Mouse (Mus musculus) neural tube, embryonic 13.5 days (tissue): ENCODE measurements around the gene Fancc. TPM values are rescaled to one million over a fixed set of nuclear protein-coding genes. Genes with fewer than 3 reads are reported as not detected.

Experiments
- ATAC-seq: fragments of 200-750 bp; cut with Nextera tagmentation; 2 replicates; pipeline ENCODE4 v1.8.0; 2017; ENCODE audit warnings: low read depth, mild to moderate bottlenecking, moderate TSS enrichment, moderate library complexity
- H3K27ac ChIP-seq: fragments of 300-500 bp; sonication (generic); replicated peaks from 2 replicates; pipeline ENCODE4 v1.5.1; 2015; ENCODE audit warnings: moderate library complexity, mild to moderate bottlenecking, inconsistent platforms
- H3K27me3 ChIP-seq: fragments of 300-500 bp; sonication (generic); 2 replicates; pipeline ENCODE4 v1.6.1; 2015; ENCODE audit warnings: mild to moderate bottlenecking, inconsistent platforms
- H3K36me3 ChIP-seq: fragments of 300-500 bp; sonication (generic); 2 replicates; pipeline ENCODE4 v1.6.1; 2015; ENCODE audit warnings: mild to moderate bottlenecking, inconsistent platforms
- H3K4me1 ChIP-seq: fragments of 300-500 bp; sonication (generic); replicated peaks from 2 replicates; pipeline ENCODE4 v1.6.1; 2015; ENCODE audit warnings: inconsistent platforms
- H3K4me2 ChIP-seq: fragments of 300-500 bp; sonication (generic); 2 replicates; pipeline ENCODE4 v1.6.1; 2015; ENCODE audit warnings: inconsistent platforms, mild to moderate bottlenecking, moderate library complexity
- H3K4me3 ChIP-seq: fragments of 300-500 bp; sonication (generic); 2 replicates; pipeline ENCODE4 v1.5.1; 2015; ENCODE audit warnings: mild to moderate bottlenecking, inconsistent platforms
- H3K9ac ChIP-seq: fragments of 300-500 bp; sonication (generic); 2 replicates; pipeline ENCODE4 v1.6.1; 2015; ENCODE audit warnings: moderate library complexity, mild to moderate bottlenecking, inconsistent platforms
- H3K9me3 ChIP-seq: fragments of 300-500 bp; sonication (generic); 2 replicates; pipeline ENCODE4 v1.6.1; 2016; ENCODE audit warnings: inconsistent platforms
- WGBS: fragments of 180-500 bp; shearing (Covaris S2); methylation state at CpG from one replicate; pipeline ENCODE4 v1.1.7; 2015; 5-methylcytosine and 5-hydroxymethylcytosine counted together
- polyA plus RNA-seq: library from polyadenylated mRNA; unstranded; fragments of >200 nt; fragmentation: Nextera tagmentation; extraction: Ambion mirVana; gene quantifications from 2 replicates; pipeline ENCODE4 v1.2.1, GENCODE M21; 2015

Gene Fancc
- polyA plus RNA-seq, 1 experiment from 2014 or later = 15.3 TPM

GRCm38 (mm10) chr13:63262168-63262957 lies 234.7 kb downstream of the Fancc start:
- Histone ChIP-seq H3K9me3 (no peaks in the 10 kb centered on the region), H3K27ac (no peak overlapping the region), H3K4me2 (no peak overlapping the region), H3K4me3 (no peak overlapping the region), H3K4me1 (peaks cover 34% of the 10 kb centered on the region), H3K9ac (no peak overlapping the region), H3K36me3 (0 out of 2 replicates have a peak, but pooled peaks cover 8% of the 10 kb centered on the region), H3K27me3 (no peaks in the 10 kb centered on the region)
- WGBS = 84% methylated on average over 1 of the region's 1 CpGs
- ATAC-seq = no peak

- ATAC-seq = no peak
- no peaks in the 10 kb centered on the region for H3K9me3 ChIP-seq
- WGBS = 95% methylated on average over 3 of the region's 3 CpGs
Measured at GRCm38 (mm10) chr13:63261676-63262075, 235.4 kb downstream of the Fancc start.

GRCm38 (mm10) chr13:63260753-63261631 lies 236.1 kb downstream of the Fancc start:
- WGBS = 68% methylated on average over 18 of the region's 18 CpGs

More at GRCm38 (mm10) chr13:63261676-63262075, 235.4 kb downstream of the Fancc start:
- peaks cover 34% of the 10 kb centered on the region for H3K4me1 ChIP-seq
- no peak overlapping the region for H3K9ac ChIP-seq
- H3K27ac ChIP-seq = no peak overlapping the region
- peaks cover 13% of the 10 kb centered on the region for H3K36me3 ChIP-seq
- no peak overlapping the region for H3K4me2 ChIP-seq
- H3K4me3 ChIP-seq = no peak overlapping the region
- H3K27me3 ChIP-seq = no peaks in the 10 kb centered on the region

GRCm38 (mm10) chr13:63260133-63260532 lies 236.9 kb downstream of the Fancc start:
- H3K4me1 ChIP-seq = peaks cover 44% of the 10 kb centered on the region
- H3K27me3 ChIP-seq = no peaks in the 10 kb centered on the region
- WGBS = 24% methylated on average over 4 of the region's 4 CpGs
- no peak overlapping the region for H3K9ac ChIP-seq
- peak overlapping the region; percentile 47; the same call in 1 of the 2 replicates for H3K27ac ChIP-seq
- no peak overlapping the region for H3K4me3 ChIP-seq
- no peak overlapping the region for H3K4me2 ChIP-seq
- H3K9me3 ChIP-seq = no peaks in the 10 kb centered on the region
- ATAC-seq = no peak
- H3K36me3 ChIP-seq = peaks cover 13% of the 10 kb centered on the region

More at GRCm38 (mm10) chr13:63260753-63261631, 236.1 kb downstream of the Fancc start:
- peaks cover 37% of the 10 kb centered on the region for H3K4me1 ChIP-seq
- 0 out of 2 replicates have a peak, but pooled peaks have one; percentile 38 for ATAC-seq
- no peak overlapping the region for H3K4me3 ChIP-seq
- no peak overlapping the region for H3K9ac ChIP-seq
- H3K27me3 ChIP-seq = no peaks in the 10 kb centered on the region
- H3K27ac ChIP-seq = peak overlapping the region; percentile 47; the same call in 1 of the 2 replicates
- H3K4me2 ChIP-seq = no peak overlapping the region
- peaks cover 13% of the 10 kb centered on the region for H3K36me3 ChIP-seq
- no peaks in the 10 kb centered on the region for H3K9me3 ChIP-seq

- Histone ChIP-seq H3K9me3 (no peaks in the 10 kb centered on the region), H3K4me1 (peaks cover 45% of the 10 kb centered on the region), H3K36me3 (peaks cover 13% of the 10 kb centered on the region), H3K27ac (no peak overlapping the region), H3K9ac (no peak overlapping the region), H3K4me2 (no peak overlapping the region), H3K4me3 (no peak overlapping the region), H3K27me3 (no peaks in the 10 kb centered on the region)
- ATAC-seq = no peak
- WGBS = 79% methylated on average over 4 of the region's 4 CpGs
Measured at GRCm38 (mm10) chr13:63258671-63259070, 238.4 kb downstream of the Fancc start.

- H3K4me1 ChIP-seq = peaks cover 48% of the 10 kb centered on the region
Measured at GRCm38 (mm10) chr13:63258167-63258582, 238.9 kb downstream of the Fancc start.

GRCm38 (mm10) chr13:63256807-63257206 lies 240.3 kb downstream of the Fancc start:
- no peak for ATAC-seq
- Histone ChIP-seq H3K4me2 (no peak overlapping the region), H3K9me3 (no peaks in the 10 kb centered on the region), H3K27me3 (no peaks in the 10 kb centered on the region), H3K4me1 (peaks cover 50% of the 10 kb centered on the region), H3K9ac (no peak overlapping the region), H3K36me3 (peaks cover 8% of the 10 kb centered on the region), H3K27ac (no peak overlapping the region), H3K4me3 (no peak overlapping the region)
- 77% methylated on average over 7 of the region's 7 CpGs for WGBS

More at GRCm38 (mm10) chr13:63258167-63258582, 238.9 kb downstream of the Fancc start:
- WGBS = 72% methylated on average over 6 of the region's 6 CpGs
- ATAC-seq = no peak
- H3K27me3 ChIP-seq = no peaks in the 10 kb centered on the region
- no peak overlapping the region for H3K4me3 ChIP-seq
- H3K9ac ChIP-seq = no peak overlapping the region
- H3K9me3 ChIP-seq = no peaks in the 10 kb centered on the region
- H3K4me2 ChIP-seq = no peak overlapping the region
- H3K27ac ChIP-seq = no peak overlapping the region
- peaks cover 13% of the 10 kb centered on the region for H3K36me3 ChIP-seq

GRCm38 (mm10) chr13:63256146-63256545 lies 240.9 kb downstream of the Fancc start:
- H3K36me3 ChIP-seq = peaks cover 6% of the 10 kb centered on the region
- no peak overlapping the region for H3K9ac ChIP-seq
- no peak overlapping the region for H3K4me2 ChIP-seq
- ATAC-seq = no peak
- H3K27me3 ChIP-seq = no peaks in the 10 kb centered on the region
- H3K4me3 ChIP-seq = no peak overlapping the region
- no peaks in the 10 kb centered on the region for H3K9me3 ChIP-seq
- WGBS = 85% methylated on average over 6 of the region's 6 CpGs
- H3K4me1 ChIP-seq = peaks cover 50% of the 10 kb centered on the region
- H3K27ac ChIP-seq = peak overlapping the region; percentile 56; the same call in 1 of the 2 replicates

- Histone ChIP-seq H3K4me3 (no peak overlapping the region), H3K4me2 (no peak overlapping the region), H3K9me3 (no peaks in the 10 kb centered on the region), H3K9ac (no peak overlapping the region), H3K36me3 (peaks cover 6% of the 10 kb centered on the region), H3K27ac (peak overlapping the region; percentile 56; the same call in 1 of the 2 replicates), H3K27me3 (no peaks in the 10 kb centered on the region), H3K4me1 (peaks cover 49% of the 10 kb centered on the region)
- WGBS = 86% methylated on average over 5 of the region's 5 CpGs
- no peak for ATAC-seq
Measured at GRCm38 (mm10) chr13:63255519-63256011, 241.5 kb downstream of the Fancc start.

GRCm38 (mm10) chr13:63253886-63254636 lies 243.0 kb downstream of the Fancc start:
- peak overlapping the region; percentile 52 for H3K27ac ChIP-seq
- H3K27me3 ChIP-seq = no peaks in the 10 kb centered on the region
- H3K9me3 ChIP-seq = no peaks in the 10 kb centered on the region
- no peak for ATAC-seq
- H3K4me3 ChIP-seq = no peak overlapping the region
- H3K9ac ChIP-seq = no peak overlapping the region
- WGBS = 91% methylated on average over 7 of the region's 7 CpGs
- H3K4me1 ChIP-seq = peaks cover 47% of the 10 kb centered on the region
- H3K4me2 ChIP-seq = no peak overlapping the region
- H3K36me3 ChIP-seq = peaks cover 6% of the 10 kb centered on the region

GRCm38 (mm10) chr13:63253147-63253546 lies 243.9 kb downstream of the Fancc start:
- H3K27ac ChIP-seq = 0 out of 2 replicates have a peak overlapping the region, but pooled peaks have one; percentile 23
- no peak overlapping the region for H3K9ac ChIP-seq
- H3K36me3 ChIP-seq = peaks cover 6% of the 10 kb centered on the region
- ATAC-seq = no peak
- no peaks in the 10 kb centered on the region for H3K27me3 ChIP-seq
- no peak overlapping the region for H3K4me3 ChIP-seq
- H3K9me3 ChIP-seq = no peaks in the 10 kb centered on the region
- H3K4me2 ChIP-seq = no peak overlapping the region
- peaks cover 38% of the 10 kb centered on the region for H3K4me1 ChIP-seq
- 75% methylated on average over 5 of the region's 5 CpGs for WGBS
